Mouse (Mus musculus) embryonic facial prominence, embryonic 10.5 days (tissue): ENCODE data around the gene Lsm7. TPM values are rescaled to one million over a fixed set of nuclear protein-coding genes. Genes with fewer than 3 reads are reported as not detected.

Experiments used
- DNase-seq: peaks from one replicate; pipeline ENCODE4 v3.0.0-alpha.2; 2017; ENCODE audit warnings: low spot score
- H3K27ac ChIP-seq: fragments of 300-500 bp; sonication (generic); replicated peaks from 2 replicates; pipeline ENCODE4 v1.5.1; 2016; ENCODE audit warnings: mild to moderate bottlenecking
- H3K27me3 ChIP-seq: fragments of 300-500 bp; sonication (generic); replicated peaks from 2 replicates; pipeline ENCODE4 v1.6.1; 2016; ENCODE audit warnings: low read depth, mild to moderate bottlenecking; ENCODE audit not compliant: poor library complexity, severe bottlenecking
- H3K36me3 ChIP-seq: fragments of 300-500 bp; sonication (generic); replicated peaks from 2 replicates; pipeline ENCODE4 v1.6.1; 2016; ENCODE audit warnings: mild to moderate bottlenecking, moderate library complexity
- H3K4me1 ChIP-seq: fragments of 300-500 bp; sonication (generic); 2 replicates; pipeline ENCODE4 v1.6.1; 2016
- H3K4me3 ChIP-seq: fragments of 300-500 bp; sonication (generic); 2 replicates; pipeline ENCODE4 v1.5.1; 2016; ENCODE audit warnings: mild to moderate bottlenecking, moderate library complexity
- H3K9me3 ChIP-seq: fragments of 300-500 bp; sonication (generic); 2 replicates; pipeline ENCODE4 v1.6.1; 2016; ENCODE audit warnings: mild to moderate bottlenecking
- WGBS: fragments of 180-500 bp; shearing (Covaris S2); methylation state at CpG from one replicate; pipeline ENCODE4 v1.1.7; 2016; 5-methylcytosine and 5-hydroxymethylcytosine counted together
- microRNA counts: library from miRNA; unstranded; fragments of <30 nt; microRNA quantifications from one replicate; lab custom pipeline; 2017
- microRNA-seq: library from miRNA; unstranded; fragments of <30 nt; microRNA quantifications from one replicate; pipeline ENCODE4, GENCODE M21; 2017
- polyA plus RNA-seq: library from polyadenylated mRNA; unstranded; fragments of >200 nt; fragmentation: Nextera tagmentation; extraction: Ambion mirVana; gene quantifications from 2 replicates; pipeline ENCODE4 v1.2.1, GENCODE M21; 2016

The Lsm7 gene
- polyA plus RNA-seq, 1 experiment from 2014 or later: 364 TPM

GRCm38 (mm10) chr10:80804340-80804739 lies 50.7 kb downstream of the Lsm7 start:
- DNase-seq: no peak
- WGBS: 88% methylated on average over 2 of the region's 2 CpGs
- Histone ChIP-seq H3K27ac (no peak overlapping the region), H3K4me3 (peak overlapping the region; percentile 25; the same call in 1 of the 2 replicates), H3K27me3 (peaks cover 44% of the 10 kb centered on the region), H3K36me3 (peaks cover 73% of the 10 kb centered on the region), H3K9me3 (no peaks in the 10 kb centered on the region), H3K4me1 (peaks cover 62% of the 10 kb centered on the region)

GRCm38 (mm10) chr10:80802996-80803395 lies 52.0 kb downstream of the Lsm7 start:
- Histone ChIP-seq H3K27me3 (peaks cover 30% of the 10 kb centered on the region), H3K4me1 (peaks cover 52% of the 10 kb centered on the region), H3K4me3 (0 out of 2 replicates have a peak overlapping the region, but pooled peaks have one; percentile 18), H3K36me3 (peaks cover 73% of the 10 kb centered on the region), H3K9me3 (no peaks in the 10 kb centered on the region), H3K27ac (no peak overlapping the region)
- DNase-seq: no peak
- WGBS: 78% methylated on average over 3 of the region's 3 CpGs

MicroRNAs within 50 kb of the gene (microRNA counts, 519-probe panel; counts per million panel counts)
- 188 counts per million, percentile 57 among the panel's probes with 10 or more counts for microRNA mmu-miR-1982 (lab: Ali Mortazavi, UCI)

Small RNA genes lying within 50 kb of the gene (microRNA-seq; reads per million reads assigned to microRNA genes)
- gene Mir1982: 2.1 reads per million

Other genes with a start within 250 kb of the Lsm7 start
- 5.7 and 6.4 TPM in 2 replicates for gene Gm49322, start 249.2 kb downstream of the Lsm7 start, polyA plus RNA-seq
- gene Csnk1g2, start 232.4 kb downstream of the Lsm7 start, polyA plus RNA-seq: 198 TPM in 2 replicates
- 83.2 and 84.8 TPM in 2 replicates for gene Btbd2, start 198.1 kb downstream of the Lsm7 start, polyA plus RNA-seq
- gene Mknk2, start 177.1 kb downstream of the Lsm7 start, polyA plus RNA-seq: 118 and 119 TPM in 2 replicates
- gene Mob3a, start 153.2 kb downstream of the Lsm7 start, polyA plus RNA-seq: 54.4 and 54.7 TPM in 2 replicates
- gene Izumo4, start 153.0 kb downstream of the Lsm7 start, polyA plus RNA-seq: 10.5 and 10.8 TPM in 2 replicates
- 60.5 and 61.5 TPM in 2 replicates for gene Ap3d1, start 112.9 kb downstream of the Lsm7 start, polyA plus RNA-seq
- gene Dot1l, start 100.0 kb downstream of the Lsm7 start, polyA plus RNA-seq: 23.5 and 25.0 TPM in 2 replicates
- gene Sf3a2, start 57.0 kb downstream of the Lsm7 start, polyA plus RNA-seq: 114 and 127 TPM in 2 replicates
- 181 and 184 TPM in 2 replicates for gene Plekhj1, start 56.6 kb downstream of the Lsm7 start, polyA plus RNA-seq
- gene Amh, start 50.0 kb downstream of the Lsm7 start, polyA plus RNA-seq: 0.11 and 0.17 TPM in 2 replicates
- gene Jsrp1, start 41.7 kb downstream of the Lsm7 start, polyA plus RNA-seq: 0.26 and 0.52 TPM in 2 replicates
- 2,205 and 2,316 TPM in 2 replicates for gene Oaz1, start 28.6 kb downstream of the Lsm7 start, polyA plus RNA-seq
- 1.3 and 1.6 TPM in 2 replicates for gene Lingo3, start 11.2 kb downstream of the Lsm7 start, polyA plus RNA-seq
- gene Sppl2b, start 66 bp upstream of the Lsm7 start, polyA plus RNA-seq: 45.2 and 45.3 TPM in 2 replicates
- gene Tmprss9, start 16.6 kb upstream of the Lsm7 start, polyA plus RNA-seq: 0.06 and 0.10 TPM in 2 replicates
- 349 and 359 TPM in 2 replicates for gene Timm13, start 45.8 kb upstream of the Lsm7 start, polyA plus RNA-seq
- gene Lmnb2, start 63.0 kb upstream of the Lsm7 start, polyA plus RNA-seq: 82.7 and 83.1 TPM in 2 replicates
- gene Gadd45b, start 74.9 kb upstream of the Lsm7 start, polyA plus RNA-seq: 6.5 and 6.8 TPM in 2 replicates
- gene Gng7, start 159.7 kb upstream of the Lsm7 start, polyA plus RNA-seq: 6.5 and 6.7 TPM in 2 replicates
- 1.4 and 1.9 TPM in 2 replicates for gene Diras1, start 170.5 kb upstream of the Lsm7 start, polyA plus RNA-seq
- gene Slc39a3, start 182.2 kb upstream of the Lsm7 start, polyA plus RNA-seq: 14.0 and 16.9 TPM in 2 replicates
- 289 and 290 TPM in 2 replicates for gene Sgta, start 205.0 kb upstream of the Lsm7 start, polyA plus RNA-seq
- gene Thop1, start 214.8 kb upstream of the Lsm7 start, polyA plus RNA-seq: 102 and 109 TPM in 2 replicates
- 0.60 TPM in 1 of 2 replicates, not detected in the other for gene Creb3l3, start 243.7 kb upstream of the Lsm7 start, polyA plus RNA-seq